Mouse (Mus musculus): ENCODE data around the gene Kcnk4. TPM values are rescaled to one million over a fixed set of nuclear protein-coding genes. Genes with fewer than 3 reads are reported as not detected.
A peak's percentile ranks its signal among the peaks of the same experiment; 100 is the strongest.
"Not testable (repeated sequence)": the region's sequence is repeated elsewhere in the genome, so short reads cannot be mapped to it uniquely, and the experiment has no call there.

Gene Kcnk4
- polyA plus RNA-seq, 1 experiment from 2014 or later: 13.8 TPM

GRCm38 (mm10) chr19:6919876-6920740 lies 14.2 kb downstream of the Kcnk4 start:
- H3K4me3 ChIP-seq (replicated peaks): peak overlapping the region; percentile 73
- H3K4me1 ChIP-seq: peaks cover 40% of the 10 kb centered on the region
- no peak for ATAC-seq (ENCODE audit: low FRiP score)
- no peaks in the 10 kb centered on the region for H3K36me3 ChIP-seq
- peak overlapping the region; percentile 86; the same call in 1 of the 2 replicates for H3K27ac ChIP-seq (replicated peaks)
- WGBS: 41% methylated on average over 8 of the region's 8 CpGs
- peak overlapping the region; percentile 89 for H3K4me2 ChIP-seq
- H3K27me3 ChIP-seq (replicated peaks): peaks cover 25% of the 10 kb centered on the region
- no peaks in the 10 kb centered on the region for H3K9me3 ChIP-seq (replicated peaks)
- H3K9ac ChIP-seq (replicated peaks): peak overlapping the region; percentile 85

- no peak overlapping the region for H3K4me3 ChIP-seq (replicated peaks)
- no peaks in the 10 kb centered on the region for H3K36me3 ChIP-seq
- H3K27me3 ChIP-seq (replicated peaks): peaks cover 18% of the 10 kb centered on the region
- H3K4me1 ChIP-seq: peaks cover 33% of the 10 kb centered on the region
- H3K27ac ChIP-seq (replicated peaks): no peak overlapping the region
- peak overlapping the region; percentile 89 for H3K4me2 ChIP-seq
- H3K9ac ChIP-seq (replicated peaks): no peak overlapping the region
- no peaks in the 10 kb centered on the region for H3K9me3 ChIP-seq (replicated peaks)
- ATAC-seq (ENCODE audit: low FRiP score): no peak
Observed at GRCm38 (mm10) chr19:6919431-6919830, 14.9 kb downstream of the Kcnk4 start.

- H3K27me3 ChIP-seq (replicated peaks): peaks cover 8% of the 10 kb centered on the region
- H3K36me3 ChIP-seq: peaks cover 8% of the 10 kb centered on the region
- ATAC-seq (ENCODE audit: low FRiP score): no peak
- H3K27ac ChIP-seq (replicated peaks): no peak overlapping the region
- no peak overlapping the region for H3K4me3 ChIP-seq (replicated peaks)
- H3K4me2 ChIP-seq: no peak overlapping the region
- 96% methylated on average over 4 of the region's 4 CpGs for WGBS
- H3K4me1 ChIP-seq: peaks cover 33% of the 10 kb centered on the region
- H3K9ac ChIP-seq (replicated peaks): no peak overlapping the region
- H3K9me3 ChIP-seq (replicated peaks): no peaks in the 10 kb centered on the region
Observed at GRCm38 (mm10) chr19:6918321-6918720, 16.0 kb downstream of the Kcnk4 start.

- Histone ChIP-seq H3K4me3 (replicated peaks) (no peak overlapping the region), H3K9me3 (replicated peaks) (no peaks in the 10 kb centered on the region), H3K4me1 (peaks cover 30% of the 10 kb centered on the region), H3K27me3 (replicated peaks) (no peaks in the 10 kb centered on the region), H3K4me2 (no peak overlapping the region), H3K9ac (replicated peaks) (no peak overlapping the region), H3K36me3 (peaks cover 27% of the 10 kb centered on the region), H3K27ac (replicated peaks) (no peak overlapping the region)
- 82% methylated on average over 4 of the region's 4 CpGs for WGBS
- no peak for ATAC-seq (ENCODE audit: low FRiP score)
Observed at GRCm38 (mm10) chr19:6916496-6916895, 17.8 kb downstream of the Kcnk4 start.

GRCm38 (mm10) chr19:6915276-6915675 lies 19.0 kb downstream of the Kcnk4 start:
- 91% methylated on average over 4 of the region's 4 CpGs for WGBS

GRCm38 (mm10) chr19:6914540-6914939 lies 19.8 kb downstream of the Kcnk4 start:
- H3K4me2 ChIP-seq: no peak overlapping the region
- 95% methylated on average over 9 of the region's 9 CpGs for WGBS
- H3K27ac ChIP-seq (replicated peaks): no peak overlapping the region
- no peaks in the 10 kb centered on the region for H3K27me3 ChIP-seq (replicated peaks)
- H3K9ac ChIP-seq (replicated peaks): no peak overlapping the region
- H3K4me3 ChIP-seq (replicated peaks): no peak overlapping the region
- no peak for ATAC-seq (ENCODE audit: low FRiP score)
- peaks cover 32% of the 10 kb centered on the region for H3K36me3 ChIP-seq
- H3K9me3 ChIP-seq (replicated peaks): no peaks in the 10 kb centered on the region
- peaks cover 24% of the 10 kb centered on the region for H3K4me1 ChIP-seq

More at GRCm38 (mm10) chr19:6915276-6915675, 19.0 kb downstream of the Kcnk4 start:
- peaks cover 31% of the 10 kb centered on the region for H3K4me1 ChIP-seq
- no peaks in the 10 kb centered on the region for H3K9me3 ChIP-seq (replicated peaks)
- peaks cover 32% of the 10 kb centered on the region for H3K36me3 ChIP-seq
- no peak overlapping the region for H3K9ac ChIP-seq (replicated peaks)
- ATAC-seq (ENCODE audit: low FRiP score): no peak
- no peak overlapping the region for H3K27ac ChIP-seq (replicated peaks)
- no peak overlapping the region for H3K4me3 ChIP-seq (replicated peaks)
- H3K4me2 ChIP-seq: no peak overlapping the region
- H3K27me3 ChIP-seq (replicated peaks): no peaks in the 10 kb centered on the region

GRCm38 (mm10) chr19:6913991-6914390 lies 20.3 kb downstream of the Kcnk4 start:
- WGBS: 85% methylated on average over 11 of the region's 11 CpGs
- Histone ChIP-seq H3K36me3 (peaks cover 32% of the 10 kb centered on the region), H3K27ac (replicated peaks) (no peak overlapping the region), H3K4me3 (replicated peaks) (no peak overlapping the region), H3K4me1 (peaks cover 19% of the 10 kb centered on the region), H3K9me3 (replicated peaks) (no peaks in the 10 kb centered on the region), H3K27me3 (replicated peaks) (no peaks in the 10 kb centered on the region), H3K4me2 (no peak overlapping the region), H3K9ac (replicated peaks) (no peak overlapping the region)
- ATAC-seq (ENCODE audit: low FRiP score): no peak

GRCm38 (mm10) chr19:6913036-6913435 lies 21.3 kb downstream of the Kcnk4 start:
- peaks cover 32% of the 10 kb centered on the region for H3K36me3 ChIP-seq
- H3K4me3 ChIP-seq (replicated peaks): no peak overlapping the region
- H3K9me3 ChIP-seq (replicated peaks): no peaks in the 10 kb centered on the region
- H3K4me1 ChIP-seq: peaks cover 25% of the 10 kb centered on the region
- no peak for ATAC-seq (ENCODE audit: low FRiP score)
- 87% methylated on average over 6 of the region's 6 CpGs for WGBS
- H3K4me2 ChIP-seq: no peak overlapping the region
- no peak overlapping the region for H3K27ac ChIP-seq (replicated peaks)
- no peaks in the 10 kb centered on the region for H3K27me3 ChIP-seq (replicated peaks)
- H3K9ac ChIP-seq (replicated peaks): no peak overlapping the region

GRCm38 (mm10) chr19:6912205-6912970 lies 21.9 kb downstream of the Kcnk4 start:
- 96% methylated on average over 15 of the region's 15 CpGs for WGBS
- no peak overlapping the region for H3K4me3 ChIP-seq (replicated peaks)
- no peak for ATAC-seq (ENCODE audit: low FRiP score)

GRCm38 (mm10) chr19:6911101-6912074 lies 22.9 kb downstream of the Kcnk4 start:
- Histone ChIP-seq H3K4me1 (peaks cover 38% of the 10 kb centered on the region), H3K36me3 (peaks cover 41% of the 10 kb centered on the region), H3K27me3 (replicated peaks) (no peaks in the 10 kb centered on the region), H3K4me2 (peak overlapping the region; percentile 73), H3K4me3 (replicated peaks) (peak overlapping the region; percentile 64; the same call in 1 of the 2 replicates), H3K27ac (replicated peaks) (no peak overlapping the region), H3K9me3 (replicated peaks) (no peaks in the 10 kb centered on the region), H3K9ac (replicated peaks) (no peak overlapping the region)
- no peak for ATAC-seq (ENCODE audit: low FRiP score)
- 86% methylated on average over 19 of the region's 19 CpGs for WGBS

More at GRCm38 (mm10) chr19:6912205-6912970, 21.9 kb downstream of the Kcnk4 start:
- H3K27me3 ChIP-seq (replicated peaks): no peaks in the 10 kb centered on the region
- peaks cover 31% of the 10 kb centered on the region for H3K4me1 ChIP-seq
- H3K27ac ChIP-seq (replicated peaks): no peak overlapping the region
- H3K4me2 ChIP-seq: no peak overlapping the region
- H3K36me3 ChIP-seq: peaks cover 32% of the 10 kb centered on the region
- no peaks in the 10 kb centered on the region for H3K9me3 ChIP-seq (replicated peaks)
- no peak overlapping the region for H3K9ac ChIP-seq (replicated peaks)

- peak; percentile 15 for ATAC-seq (ENCODE audit: low FRiP score)
- Histone ChIP-seq H3K9ac (replicated peaks) (peak overlapping the region; percentile 73), H3K4me3 (replicated peaks) (peak overlapping the region; percentile 64), H3K4me1 (peaks cover 38% of the 10 kb centered on the region), H3K27ac (replicated peaks) (peak overlapping the region; percentile 98), H3K4me2 (peak overlapping the region; percentile 73), H3K36me3 (peaks cover 50% of the 10 kb centered on the region)
- under 1% methylated on average over 24 of the region's 30 CpGs for WGBS
- H3K27me3 ChIP-seq (replicated peaks); H3K9me3 ChIP-seq (replicated peaks): not testable (repeated sequence)
Observed at GRCm38 (mm10) chr19:6910306-6910705, 24.0 kb downstream of the Kcnk4 start.

Data from neural tube, embryonic 15.5 days (tissue).